In the genomic region with DNA sequence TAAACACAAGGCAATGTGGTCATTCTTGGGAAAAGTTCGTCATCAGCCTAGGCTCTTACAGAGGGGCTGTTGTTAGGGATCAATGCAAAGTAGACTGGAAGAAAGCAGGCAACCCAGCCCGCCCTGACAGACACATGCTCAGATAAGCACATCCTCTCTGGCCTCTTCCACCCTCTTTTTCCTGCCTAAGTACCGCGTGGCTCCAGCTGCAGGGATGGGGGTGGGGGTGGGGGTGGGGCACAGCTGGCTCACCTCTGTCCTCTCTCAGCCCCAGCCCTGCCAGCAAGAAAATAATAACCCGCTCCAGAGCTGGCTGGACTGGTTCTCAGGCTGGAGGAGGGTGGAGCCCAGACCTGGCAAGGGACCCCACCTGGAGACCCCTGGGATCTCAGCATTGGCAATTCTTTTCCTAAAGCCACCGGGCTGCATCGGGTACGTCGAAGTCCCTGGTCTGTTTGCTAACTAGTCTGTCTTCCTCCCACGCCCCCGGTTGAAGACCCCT, we compare ENCODE assay signal across 9 mouse cellular contexts. TPM values are rescaled to one million over a fixed set of nuclear protein-coding genes. Genes with fewer than 3 reads are reported as not detected.
DNase-seq lines count a peak whose midpoint lies in the region; ATAC-seq and TF ChIP-seq lines count a peak whose summit lies in the region.
"Had no signal": no experiment of that assay in that cellular context is flagged by ENCODE, and none has a peak within 500 bp of the region (broad histone marks: within the 10 kb centered on the region; RNA-seq: fewer than 3 reads in every experiment).

No protein-coding gene starts in this region.

- no peak for TF ChIP-seq CTCF in lung, postnatal 0 days (IDR thresholded peaks at IDR 0.05)

- H3K9ac ChIP-seq in embryonic facial prominence, embryonic 11.5 days (replicated peaks; ENCODE audit: low read length): peak overlapping the region; percentile 26
- H3K9ac ChIP-seq in hindbrain, embryonic 12.5 days: peak overlapping the region; percentile 28; the same call in 1 of the 2 replicates
- peak overlapping the region; percentile 55 for H3K9ac ChIP-seq in lung, postnatal 0 days (replicated peaks; ENCODE audit: low read depth)

- peak overlapping the region; percentile 47 for H3K4me2 ChIP-seq in embryonic facial prominence, embryonic 11.5 days (ENCODE audit: low read depth, low read length)
- H3K4me2 ChIP-seq in hindbrain, embryonic 12.5 days (replicated peaks): peak overlapping the region; percentile 55
- peak overlapping the region; percentile 85 for H3K4me2 ChIP-seq in lung, postnatal 0 days (replicated peaks; ENCODE audit: low read depth, low read length)

- peak overlapping the region; percentile 28; the same call in 1 of the 2 replicates for H3K27ac ChIP-seq in embryonic facial prominence, embryonic 11.5 days (replicated peaks; ENCODE audit: low read depth, low read length)
- 0 out of 2 replicates have a peak overlapping the region, but pooled peaks have one; percentile 12 for H3K27ac ChIP-seq in hindbrain, embryonic 12.5 days
- peak overlapping the region; percentile 71 for H3K27ac ChIP-seq in lung, postnatal 0 days (ENCODE audit: low read length)

- under 1% methylated on average over 11 of the region's 11 CpGs for WGBS in embryonic facial prominence, embryonic 11.5 days
- WGBS in hindbrain, embryonic 12.5 days: 2% methylated on average over 11 of the region's 11 CpGs
- 0% methylated on average over 11 of the region's 11 CpGs for WGBS in lung, postnatal 0 days

- H3K4me1 ChIP-seq in embryonic facial prominence, embryonic 11.5 days (ENCODE audit: control insufficient read depth, insufficient read depth, low read length): no peaks in the 10 kb centered on the region
- H3K4me1 ChIP-seq in hindbrain, embryonic 12.5 days: peaks cover 15% of the 10 kb centered on the region
- H3K4me1 ChIP-seq in lung, postnatal 0 days (ENCODE audit: insufficient read depth, low read depth, low read length): no peaks in the 10 kb centered on the region; the same call in 1 of the 2 replicates

- H3K9me3 ChIP-seq in embryonic facial prominence, embryonic 11.5 days (replicated peaks; ENCODE audit: control insufficient read depth, low read length): no peaks in the 10 kb centered on the region
- H3K9me3 ChIP-seq in hindbrain, embryonic 12.5 days (replicated peaks): no peaks in the 10 kb centered on the region
- H3K9me3 ChIP-seq in lung, postnatal 0 days (ENCODE audit: low read length): no peaks in the 10 kb centered on the region
- H3K9me3 ChIP-seq: G1E had no signal

- H3K4me3 ChIP-seq in embryonic facial prominence, embryonic 11.5 days (ENCODE audit: low read depth, low read length): peak overlapping the region; percentile 41
- H3K4me3 ChIP-seq in hindbrain, embryonic 12.5 days: peak overlapping the region; percentile 32
- H3K4me3 ChIP-seq in lung, postnatal 0 days (ENCODE audit: low read depth, low read length): peak overlapping the region; percentile 54

- no peaks in the 10 kb centered on the region for H3K36me3 ChIP-seq in embryonic facial prominence, embryonic 11.5 days (replicated peaks; ENCODE audit: control insufficient read depth, insufficient read depth, low read depth, low read length)
- H3K36me3 ChIP-seq in hindbrain, embryonic 12.5 days: no peaks in the 10 kb centered on the region
- no peaks in the 10 kb centered on the region for H3K36me3 ChIP-seq in lung, postnatal 0 days (ENCODE audit: insufficient read depth, low read length)
- H3K36me3 ChIP-seq: G1E had no signal

- H3K27me3 ChIP-seq in embryonic facial prominence, embryonic 11.5 days (ENCODE audit: control insufficient read depth, insufficient read depth, low read length): no peaks in the 10 kb centered on the region
- no peaks in the 10 kb centered on the region for H3K27me3 ChIP-seq in hindbrain, embryonic 12.5 days
- no peaks in the 10 kb centered on the region for H3K27me3 ChIP-seq in lung, postnatal 0 days (replicated peaks; ENCODE audit: insufficient read depth, low read length)

- DNase-seq in kidney, adult 11 months: peak; percentile 34
- no peak for DNase-seq in kidney, postnatal 14 days
- peak; percentile 60 for DNase-seq in embryonic facial prominence, embryonic 11.5 days (ENCODE audit: low spot score)
- peak; percentile 64 for DNase-seq in lung, postnatal 0 days (ENCODE audit: low spot score)
- DNase-seq in thymus, postnatal 25 days: no peak
- DNase-seq in thymus, postnatal 36 days: no peak

- no peak for TF ChIP-seq EP300 in lung, postnatal 0 days (IDR thresholded peaks at IDR 0.05)

- ATAC-seq in embryonic facial prominence, embryonic 11.5 days (replicated peaks; ENCODE audit: insufficient number of reproducible peaks, low FRiP score, low TSS enrichment, low read depth): peak; percentile 65
- peak; percentile 57 for ATAC-seq in hindbrain, embryonic 12.5 days (ENCODE audit: low FRiP score)
- peak; percentile 57 for ATAC-seq in lung, postnatal 0 days
- no peak for ATAC-seq in inflammation-experienced regulatory T-cells, adult 6 months

RNA-seq across cellular contexts. Expression of a gene that starts 1.0 kb away (rescaled TPM):
- polyA plus RNA-seq in embryonic facial prominence, embryonic 11.5 days (2014; fragmentation: Nextera tagmentation; extraction: Ambion mirVana): 43.9 and 45.7 TPM in 2 replicates
- polyA plus RNA-seq in hindbrain, embryonic 12.5 days (2016; fragmentation: Nextera tagmentation; extraction: Ambion mirVana): 24.2 and 25.7 TPM in 2 replicates
- 46.7 and 51.1 TPM in 2 replicates for polyA plus RNA-seq in lung, postnatal 0 days (2015; fragmentation: Nextera tagmentation; extraction: Ambion mirVana)
- polyA plus RNA-seq in inflammation-experienced regulatory T-cells, adult 6 months (2017; shearing (Covaris generic)): not detected

RNA-seq across cellular contexts. Expression of a gene that starts 13.4 kb away (rescaled TPM):
- polyA plus RNA-seq in embryonic facial prominence, embryonic 11.5 days (2014; fragmentation: Nextera tagmentation; extraction: Ambion mirVana): 1.6 and 1.9 TPM in 2 replicates
- 3.6 and 4.3 TPM in 2 replicates for polyA plus RNA-seq in hindbrain, embryonic 12.5 days (2016; fragmentation: Nextera tagmentation; extraction: Ambion mirVana)
- 7.6 and 7.7 TPM in 2 replicates for polyA plus RNA-seq in lung, postnatal 0 days (2015; fragmentation: Nextera tagmentation; extraction: Ambion mirVana)
- polyA plus RNA-seq in inflammation-experienced regulatory T-cells, adult 6 months (2017; shearing (Covaris generic)): 1 to 10 TPM; 6.3 to 9.5 (median 7.2) TPM

RNA-seq across cellular contexts. Expression of a gene that starts 26.8 kb away (rescaled TPM):
- polyA plus RNA-seq in embryonic facial prominence, embryonic 11.5 days (2014; fragmentation: Nextera tagmentation; extraction: Ambion mirVana): 31.4 and 37.5 TPM in 2 replicates
- 115 and 118 TPM in 2 replicates for polyA plus RNA-seq in hindbrain, embryonic 12.5 days (2016; fragmentation: Nextera tagmentation; extraction: Ambion mirVana)
- polyA plus RNA-seq in lung, postnatal 0 days (2015; fragmentation: Nextera tagmentation; extraction: Ambion mirVana): 28.0 and 29.6 TPM in 2 replicates
- 10 to 100 TPM; 22.6 to 40.2 (median 24.9) TPM for polyA plus RNA-seq in inflammation-experienced regulatory T-cells, adult 6 months (2017; shearing (Covaris generic))

RNA-seq across cellular contexts. Expression of a gene that starts 44.4 kb away (rescaled TPM):
- polyA plus RNA-seq in embryonic facial prominence, embryonic 11.5 days (2014; fragmentation: Nextera tagmentation; extraction: Ambion mirVana): 8.3 and 10.2 TPM in 2 replicates
- polyA plus RNA-seq in hindbrain, embryonic 12.5 days (2016; fragmentation: Nextera tagmentation; extraction: Ambion mirVana): 108 and 110 TPM in 2 replicates
- 1.1 and 1.2 TPM in 2 replicates for polyA plus RNA-seq in lung, postnatal 0 days (2015; fragmentation: Nextera tagmentation; extraction: Ambion mirVana)
- under 1 TPM; 0.47 to 0.95 (median 0.62) TPM for polyA plus RNA-seq in inflammation-experienced regulatory T-cells, adult 6 months (2017; shearing (Covaris generic))
- polyA plus RNA-seq: G1E had no signal

Comparison
In these comparisons a context has a peak if more than half of its experiments do, and no peak if none do; other contexts are left out.
1. DNase-seq: peak in kidney, adult 11 months (single experiment), embryonic facial prominence, embryonic 11.5 days (single experiment) and lung, postnatal 0 days (single experiment); none in kidney, postnatal 14 days (single experiment), thymus, postnatal 25 days (single experiment) and thymus, postnatal 36 days (0 of 2).
2. H3K27ac ChIP-seq: peak in every context shown above with its lines; median percentile 71 in lung, postnatal 0 days; 28 in embryonic facial prominence, embryonic 11.5 days; 12 in hindbrain, embryonic 12.5 days.
3. RNA of a gene that starts 1.0 kb away (polyA plus RNA-seq): 46.7 to 51.1 TPM in lung, postnatal 0 days, 43.9 to 45.7 TPM in embryonic facial prominence, embryonic 11.5 days and 24.2 to 25.7 TPM in hindbrain, embryonic 12.5 days; not detected in inflammation-experienced regulatory T-cells, adult 6 months; every median in the first group is over 10 times any median in the second.
4. Peak in every context shown above with its lines, with median percentiles within 50 percentile points of each other: H3K4me2 ChIP-seq, H3K4me3 ChIP-seq and H3K9ac ChIP-seq.